Mouse (Mus musculus) spleen, embryonic (tissue): ENCODE measurements around the gene St3gal4.
"Not testable (repeated sequence)": the region's sequence is repeated elsewhere in the genome, so short reads cannot be mapped to it uniquely, and the experiment has no call there.

Experiments used
- CTCF ChIA-PET: fragments of 350-600 bp; sonication (Branson Sonifier 250); formaldehyde crosslinking; loops from one replicate; lab custom pipeline; 2022; lab: Charles Lee

The St3gal4 gene

DNA sequence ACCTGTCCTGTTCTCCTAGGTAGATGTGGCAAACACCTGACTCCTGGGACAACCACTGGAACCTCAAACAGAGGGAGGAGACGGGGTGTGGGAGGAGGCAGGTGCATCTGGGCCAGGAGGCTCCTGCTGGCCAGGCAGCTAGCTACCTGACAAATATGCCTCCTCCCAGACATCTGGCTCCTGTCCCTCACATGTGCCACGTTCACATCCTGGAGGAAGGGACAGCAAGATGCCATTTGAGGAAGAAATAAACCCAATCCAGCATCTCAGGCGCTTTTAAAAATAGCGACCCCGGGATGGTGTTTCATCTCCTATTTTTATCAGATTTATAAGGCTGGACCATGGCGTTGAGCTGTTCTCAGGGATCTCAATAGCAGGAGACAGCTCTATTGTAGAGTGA lies at the start of gene St3gal4:
Gene St3gal4 (minus strand): TSS at position 101 of the 400 bp plus-strand sequence.
- CTCF ChIA-PET = no interaction called here

DNA sequence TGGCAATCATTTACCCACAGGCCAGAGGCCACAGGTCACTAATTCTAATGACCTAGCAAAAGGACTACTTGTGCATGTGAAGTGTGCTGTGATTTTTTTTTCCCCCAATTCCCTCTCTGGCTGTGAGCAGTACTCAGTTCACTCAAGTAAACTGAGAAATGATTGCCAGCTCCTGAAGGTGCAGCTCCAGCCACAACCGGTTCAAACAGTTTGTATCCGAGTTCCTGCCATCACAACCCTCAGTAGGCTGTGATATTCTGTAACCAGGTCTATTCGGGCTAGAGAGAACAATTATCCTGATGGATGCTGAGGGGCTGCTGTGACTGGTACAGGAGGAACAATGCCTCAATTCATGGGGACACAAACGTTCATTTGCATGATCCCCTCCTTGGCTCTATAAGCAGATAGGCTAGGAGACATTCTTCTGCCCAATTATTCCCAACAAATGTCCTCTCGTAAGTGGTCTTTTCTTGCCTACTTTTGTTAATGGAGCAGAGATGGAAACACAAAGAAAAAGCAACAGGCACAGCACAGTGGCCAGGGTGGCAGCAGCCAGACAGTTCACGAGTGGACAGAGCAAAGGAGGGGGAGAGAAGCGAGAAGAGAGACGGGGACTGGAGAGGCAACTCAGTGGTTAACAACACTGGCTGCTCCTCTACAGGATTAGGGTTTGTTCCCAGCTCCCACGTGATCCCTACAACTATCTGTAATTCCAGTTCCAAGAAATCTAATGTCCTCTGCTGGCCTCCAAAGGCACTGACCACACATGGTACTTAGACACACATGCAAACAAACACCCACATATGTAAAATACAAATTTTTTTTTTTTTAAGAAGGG lies 47.9 kb upstream of the St3gal4 start:
- CTCF ChIA-PET = interaction anchor here (0.7 to 0.8 kb wide), 2 partner anchors 11 to 378 kb away, joined by 3 to 10 read pairs; no protein-coding TSS in a partner anchor

DNA sequence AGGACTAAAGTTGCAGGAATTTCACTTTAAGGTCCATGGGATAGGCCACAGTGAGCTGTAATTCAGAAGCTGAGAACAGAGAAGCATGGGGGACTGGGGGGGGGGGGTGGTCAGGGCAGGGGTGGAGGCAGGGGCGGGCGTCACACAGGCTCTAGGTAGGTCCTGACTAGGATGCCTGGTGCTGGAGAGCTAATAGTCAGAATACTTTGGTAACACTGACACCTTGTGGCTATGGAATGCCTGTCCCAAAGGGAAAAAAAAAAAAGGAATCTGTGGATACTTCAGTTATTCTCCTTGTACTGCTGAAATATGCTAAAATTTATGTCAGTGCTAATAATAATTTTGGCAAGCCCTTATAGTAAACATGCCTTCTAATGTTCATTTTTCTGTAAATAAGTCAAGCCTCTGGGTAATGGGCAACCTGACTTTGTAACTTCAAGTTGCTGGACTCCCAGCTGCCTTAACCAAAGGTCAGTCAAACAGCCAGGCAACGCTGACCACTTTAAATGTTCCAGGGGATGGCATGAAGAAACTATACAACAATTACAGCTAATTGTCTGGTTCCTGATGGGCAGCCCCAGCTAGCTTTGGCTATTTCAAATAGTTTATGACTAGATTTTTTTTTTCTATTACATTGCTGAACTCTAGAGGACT lies 47.2 kb upstream of the St3gal4 start:
- CTCF ChIA-PET = interaction anchor here (0.7 to 0.8 kb wide), 2 partner anchors 10 to 377 kb away, joined by 3 to 10 read pairs; no protein-coding TSS in a partner anchor

DNA sequence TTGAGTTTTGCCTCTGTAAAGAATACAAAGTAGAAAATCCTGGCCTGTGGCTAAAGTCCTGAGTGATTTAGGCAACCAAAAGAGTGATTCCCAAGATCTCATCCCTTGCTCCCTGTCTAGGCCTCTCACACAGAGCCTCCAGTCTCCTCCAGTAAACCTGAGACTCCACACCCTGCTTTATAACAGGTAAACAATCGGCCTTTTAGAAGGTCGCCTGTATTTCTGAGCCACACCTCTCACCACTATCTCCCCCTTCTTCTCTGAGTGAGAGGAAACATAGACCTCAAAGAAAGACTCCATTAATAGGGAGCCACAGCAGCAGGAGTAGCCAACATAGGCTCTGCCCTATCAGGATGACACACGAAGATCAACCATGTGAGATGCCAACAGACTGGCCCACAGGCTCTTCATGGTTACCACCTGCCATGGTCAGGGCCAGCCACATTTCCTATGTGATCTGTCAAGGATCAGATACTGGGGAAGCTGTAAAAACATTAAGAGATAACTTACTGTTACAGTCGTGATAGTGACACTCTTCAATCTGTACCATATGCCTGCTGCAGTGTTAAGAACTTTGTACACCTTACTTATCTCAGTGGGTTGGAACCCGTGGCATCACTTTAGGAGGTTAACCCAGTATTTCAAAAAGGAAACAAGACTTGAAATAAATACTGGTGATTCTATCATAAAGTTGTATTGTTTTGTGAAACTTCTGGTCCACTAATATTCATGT lies 45.2 kb upstream of the St3gal4 start:
- CTCF ChIA-PET = interaction anchor here (0.6 kb wide), 2 partner anchors 111 to 180 kb away, joined by 3 to 21 read pairs; no protein-coding TSS in a partner anchor

DNA sequence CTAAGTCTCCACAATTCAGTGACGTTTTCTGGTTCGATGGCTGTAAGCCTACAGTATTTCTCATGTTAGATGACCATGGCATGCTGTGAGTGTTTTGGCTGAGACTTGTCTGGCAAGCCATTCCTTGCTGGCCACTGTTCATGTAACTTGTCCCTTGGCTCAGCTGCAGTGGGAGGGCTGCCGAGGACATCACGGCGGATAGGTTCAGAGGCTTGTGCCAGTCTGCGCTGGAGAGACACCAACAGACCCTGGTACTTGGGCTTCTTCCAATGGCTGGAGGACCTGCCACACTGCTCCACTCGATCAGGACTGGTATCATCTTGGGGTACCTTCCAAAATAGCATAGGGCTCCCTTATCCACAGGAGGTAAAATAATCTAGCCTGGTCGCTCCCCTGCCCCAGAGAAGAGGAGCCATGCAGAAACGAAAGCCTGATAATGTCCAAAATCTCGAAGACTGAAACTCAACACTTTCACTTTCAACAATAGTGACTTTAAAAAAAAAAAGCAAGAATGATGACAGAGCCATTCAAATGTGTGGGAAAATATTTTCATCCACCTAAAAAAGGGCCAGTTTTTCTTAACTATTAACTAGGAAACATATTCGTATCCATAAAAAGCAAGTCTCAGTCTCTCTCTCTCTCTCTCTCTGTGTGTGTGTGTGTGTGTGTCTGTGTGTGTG lies 44.1 kb upstream of the St3gal4 start:
- CTCF ChIA-PET = interaction anchor here (0.6 kb wide), 1 partner anchor 179 kb away, joined by 21 read pairs; no protein-coding TSS in a partner anchor

DNA sequence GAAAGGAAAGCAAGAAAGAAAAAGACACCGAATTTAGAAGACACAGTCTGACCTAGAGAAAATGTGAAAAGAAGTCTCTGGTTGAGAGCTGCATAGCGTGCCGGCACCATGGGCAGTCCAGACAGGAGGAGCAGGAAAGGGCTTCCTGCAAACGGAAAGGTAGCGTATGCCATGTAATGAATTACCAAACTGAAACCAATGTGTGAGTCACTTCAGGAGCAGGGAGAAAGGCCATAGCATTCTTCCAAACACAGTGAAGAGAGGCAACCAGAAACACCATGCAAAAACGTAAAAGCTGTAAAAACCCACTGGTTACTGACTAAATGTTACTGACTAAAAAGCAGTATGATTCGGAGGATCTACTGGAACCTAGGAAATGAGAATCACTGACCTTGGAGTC lies 42.7 kb upstream of the St3gal4 start:
- CTCF ChIA-PET = no interaction called here

DNA sequence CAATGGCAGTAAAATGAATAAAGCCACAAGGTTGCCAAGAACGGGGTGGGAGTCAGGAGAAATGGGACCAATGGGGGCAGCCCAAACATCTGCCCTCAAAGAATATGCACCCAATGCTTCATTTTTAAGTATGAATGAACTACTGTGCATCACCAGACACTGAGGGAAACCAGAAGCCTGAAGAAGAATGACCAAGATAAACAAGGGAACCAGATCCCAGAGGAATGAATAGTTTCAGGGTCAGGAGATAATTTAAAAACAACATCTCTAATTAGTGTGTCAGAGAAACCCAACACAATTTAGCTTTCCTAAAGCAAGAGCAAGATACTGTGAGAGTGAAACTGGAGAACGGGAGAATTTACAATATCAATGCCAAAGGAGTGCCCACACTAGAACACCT lies 41.6 kb upstream of the St3gal4 start:
- CTCF ChIA-PET = no interaction called here

DNA sequence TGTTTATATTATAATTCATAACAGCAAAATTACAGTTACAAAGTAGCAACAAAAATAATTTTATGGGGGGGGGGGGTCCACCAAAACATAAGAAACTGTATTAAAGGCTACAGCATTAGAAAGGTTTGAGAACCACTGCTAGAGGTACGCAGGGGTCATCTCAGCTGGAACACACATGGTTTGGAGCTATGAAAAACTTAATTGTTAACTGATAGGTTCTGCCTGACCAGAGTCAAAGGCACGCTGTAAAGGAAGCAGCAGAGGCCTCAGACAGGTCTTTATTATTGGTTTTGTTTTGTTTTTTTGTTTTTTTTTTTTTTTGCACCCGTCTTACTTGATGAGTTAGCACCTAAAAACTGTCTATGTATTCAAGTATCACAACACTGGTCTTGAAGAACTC lies 39.4 kb upstream of the St3gal4 start:
- CTCF ChIA-PET = interaction anchor here (0.7 kb wide), 1 partner anchor 383 kb away, joined by 9 read pairs; no protein-coding TSS in a partner anchor

DNA sequence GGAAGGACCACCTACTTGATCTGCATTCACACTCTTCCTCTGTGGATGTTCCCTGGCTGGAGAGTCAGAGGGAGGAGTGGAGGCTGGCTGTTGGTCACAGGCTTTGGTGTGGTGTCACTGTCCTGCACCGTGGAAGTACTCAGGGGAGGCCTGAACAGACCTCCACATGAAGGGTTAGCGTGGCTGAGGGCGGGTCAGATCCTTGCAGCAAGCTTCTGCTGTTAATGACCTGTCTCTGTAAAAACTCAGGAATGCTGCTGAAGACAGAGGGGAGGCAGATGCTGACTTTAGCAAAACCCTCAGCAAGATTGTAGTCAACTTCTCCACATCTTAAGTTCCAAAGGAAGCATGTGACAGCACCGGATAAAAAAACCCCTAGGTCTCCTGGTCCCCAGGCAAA lies 37.8 kb upstream of the St3gal4 start:
- CTCF ChIA-PET = no interaction called here

DNA sequence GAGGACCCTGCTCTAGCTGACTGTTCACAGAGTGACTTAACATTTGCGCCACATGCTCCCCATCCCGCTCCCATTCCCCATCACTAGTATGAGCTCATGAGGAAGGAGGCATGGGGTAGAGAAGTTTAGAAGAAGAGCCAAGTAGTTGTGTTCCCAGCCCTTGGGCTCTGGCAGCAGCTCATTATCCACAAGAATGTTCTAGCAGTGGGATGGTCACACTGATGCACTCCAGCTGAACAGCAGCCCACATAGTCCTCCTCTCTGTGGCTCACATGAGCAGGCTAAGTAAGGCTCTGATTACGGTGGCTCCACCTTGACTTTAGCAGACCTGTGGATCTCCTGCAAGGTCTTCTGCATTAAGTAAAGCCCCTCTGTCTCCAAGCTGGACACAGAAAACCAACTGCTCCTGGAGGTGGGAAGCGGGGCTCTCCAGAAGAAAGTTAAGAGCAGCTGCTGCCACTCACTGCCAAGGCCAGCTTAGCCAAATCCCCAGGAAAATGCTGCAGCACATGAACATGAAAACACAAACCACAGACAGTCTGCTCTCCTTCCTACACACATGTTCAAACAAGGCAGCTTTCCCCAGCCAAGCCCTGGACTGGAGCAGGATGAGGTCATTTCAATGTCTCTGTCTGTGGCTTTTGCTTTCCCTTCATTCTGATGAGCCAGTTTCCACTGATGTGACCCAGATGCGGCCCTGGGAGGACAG lies 37.1 kb upstream of the St3gal4 start:
- CTCF ChIA-PET = interaction anchor here (0.6 kb wide), 1 partner anchor 10 kb away, joined by 10 read pairs; no protein-coding TSS in a partner anchor

DNA sequence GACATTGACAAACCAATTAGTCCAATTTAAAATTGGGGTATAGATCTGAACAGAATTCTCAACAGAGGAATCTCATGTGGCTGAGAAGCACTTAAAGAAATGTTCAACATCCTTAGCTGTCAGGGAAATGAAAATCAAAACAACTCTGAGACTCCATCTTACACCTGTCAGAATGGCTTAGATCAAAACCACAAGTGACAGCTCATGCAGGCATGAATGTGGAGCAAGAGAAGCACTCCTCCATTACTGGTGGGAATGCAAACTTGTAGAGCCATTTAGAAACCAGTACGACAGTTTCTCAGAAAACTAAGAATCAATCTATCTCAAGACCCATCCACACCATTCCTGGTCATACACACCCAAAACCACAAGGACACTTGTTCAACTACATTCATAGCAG lies 33.9 kb upstream of the St3gal4 start:
- CTCF ChIA-PET = no interaction called here

DNA sequence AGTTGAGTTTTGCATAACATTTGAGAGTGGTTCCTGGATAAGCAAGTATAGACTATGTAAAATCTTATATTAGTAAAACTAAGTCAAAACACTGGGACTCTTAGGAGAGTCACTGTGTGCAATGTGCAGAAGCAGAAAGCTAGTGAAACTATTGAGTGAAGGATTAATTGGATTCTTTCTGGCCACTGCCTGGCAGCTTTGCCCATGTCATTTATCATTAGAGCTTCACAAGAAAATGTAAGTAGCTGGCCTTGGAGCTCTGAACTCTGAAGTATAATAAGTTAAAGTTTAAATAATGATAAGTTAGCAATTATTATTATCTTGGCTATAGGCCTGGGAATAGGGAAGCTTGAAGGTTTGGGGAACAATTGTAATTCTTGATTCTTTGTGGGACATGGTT lies 29.8 kb upstream of the St3gal4 start:
- CTCF ChIA-PET = interaction anchor here (0.7 kb wide), 1 partner anchor 1767 kb away, joined by 7 read pairs; no protein-coding TSS in a partner anchor

DNA sequence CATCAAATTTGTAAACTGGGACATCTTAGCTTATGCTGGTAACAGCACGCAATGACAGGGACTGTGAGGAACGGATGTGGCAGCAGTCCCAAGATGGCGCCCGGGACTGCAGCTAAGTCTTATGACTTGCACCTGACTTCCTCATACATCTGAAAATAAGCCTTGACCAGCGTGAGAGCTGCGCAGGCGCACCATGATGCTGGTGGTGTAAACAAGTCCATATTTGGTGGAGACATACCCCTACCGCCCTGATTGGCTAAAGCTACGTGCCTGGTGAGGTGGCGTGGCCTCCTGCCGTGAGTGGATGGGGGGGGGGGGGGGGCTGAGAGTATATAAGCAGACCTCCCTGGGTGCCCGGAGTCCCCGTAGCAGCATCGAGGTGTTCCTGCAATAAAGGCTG lies 28.2 kb upstream of the St3gal4 start:
- CTCF ChIA-PET = not testable (repeated sequence)

DNA sequence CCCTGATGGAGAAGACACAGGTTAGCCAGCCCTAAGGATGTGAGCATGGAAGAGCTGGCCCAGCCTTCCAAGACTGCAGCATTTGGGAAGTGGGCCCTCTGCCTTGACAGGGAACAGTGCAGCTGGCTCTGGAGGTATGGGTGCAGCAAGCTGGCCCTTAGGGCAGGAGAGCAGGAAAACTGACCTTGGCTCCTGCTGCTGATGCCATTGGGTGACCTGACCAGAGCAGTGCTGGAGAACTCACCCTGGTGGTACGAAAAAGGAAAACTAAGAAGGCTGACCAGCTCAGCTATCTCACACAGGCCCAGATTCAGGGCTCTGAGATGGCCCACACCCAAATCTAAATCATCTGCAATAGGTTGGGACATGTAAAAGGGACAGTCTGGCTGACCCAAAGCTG lies 26.8 kb upstream of the St3gal4 start:
- CTCF ChIA-PET = no interaction called here

DNA sequence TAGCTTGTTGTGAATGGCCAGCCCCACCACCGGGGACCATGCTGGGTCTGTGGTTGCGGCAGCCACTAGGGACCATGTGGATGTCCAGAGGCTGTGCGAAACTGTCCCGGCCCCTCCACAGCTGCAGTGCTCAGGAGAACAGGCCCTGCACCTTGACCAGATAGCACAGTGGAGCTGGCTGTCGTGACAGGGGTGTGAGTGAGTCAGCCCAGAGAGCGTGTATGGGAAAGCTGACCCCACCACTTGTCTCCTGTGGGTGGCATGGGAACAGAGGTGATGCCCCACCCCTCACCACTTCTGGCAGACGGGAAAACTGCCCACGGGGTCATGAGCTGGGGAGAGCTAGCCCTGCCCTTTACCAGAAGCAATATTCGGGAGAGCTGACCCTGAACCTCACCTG lies 26.1 kb upstream of the St3gal4 start:
- CTCF ChIA-PET = interaction anchor here (0.6 kb wide), 1 partner anchor 161 kb away, joined by 5 read pairs; no protein-coding TSS in a partner anchor

DNA sequence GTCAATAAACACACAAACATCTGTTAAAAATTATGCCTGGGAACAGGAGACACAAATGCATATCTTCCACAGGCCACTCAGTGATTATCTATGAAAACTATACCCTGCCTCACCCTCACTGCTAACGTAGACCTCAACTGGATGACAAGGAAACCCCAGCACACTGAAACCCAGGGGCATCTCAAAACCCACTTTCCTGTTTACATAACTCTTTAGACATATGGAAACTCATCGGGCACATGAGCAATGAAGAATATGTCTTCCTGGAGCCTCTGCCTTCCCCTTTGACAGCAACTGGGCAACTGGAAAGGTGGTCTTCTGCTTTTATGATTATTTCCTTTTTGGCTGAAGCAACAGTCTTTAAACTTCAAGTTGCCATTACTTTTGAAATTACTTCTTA lies 23.2 kb upstream of the St3gal4 start:
- CTCF ChIA-PET = no interaction called here

DNA sequence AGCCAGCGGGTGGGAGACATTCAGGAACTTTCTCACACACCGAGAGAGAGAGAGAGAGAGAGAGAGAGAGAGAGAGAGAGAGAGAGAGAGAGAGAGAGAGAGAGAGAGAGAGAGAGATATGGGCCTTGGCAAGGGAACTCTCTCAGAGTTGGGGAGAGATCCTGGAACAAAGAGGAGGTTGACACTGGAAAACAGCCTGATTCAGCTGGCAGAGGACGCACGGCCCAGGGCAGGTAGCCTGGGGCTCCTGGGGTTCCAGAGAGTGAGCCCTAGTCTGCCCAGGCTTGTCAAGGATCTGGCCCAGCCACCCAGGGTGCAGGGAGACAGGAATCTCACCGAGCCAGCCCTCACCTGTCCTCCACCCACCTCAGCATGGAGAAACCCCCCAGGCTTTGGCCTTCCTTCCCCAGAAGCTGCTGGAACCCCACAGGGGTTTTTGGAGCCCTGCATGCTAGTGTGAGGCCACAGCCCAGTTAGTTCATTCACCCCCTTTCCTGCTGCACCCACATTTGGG lies 20.2 kb upstream of the St3gal4 start:
- CTCF ChIA-PET = no interaction called here

DNA sequence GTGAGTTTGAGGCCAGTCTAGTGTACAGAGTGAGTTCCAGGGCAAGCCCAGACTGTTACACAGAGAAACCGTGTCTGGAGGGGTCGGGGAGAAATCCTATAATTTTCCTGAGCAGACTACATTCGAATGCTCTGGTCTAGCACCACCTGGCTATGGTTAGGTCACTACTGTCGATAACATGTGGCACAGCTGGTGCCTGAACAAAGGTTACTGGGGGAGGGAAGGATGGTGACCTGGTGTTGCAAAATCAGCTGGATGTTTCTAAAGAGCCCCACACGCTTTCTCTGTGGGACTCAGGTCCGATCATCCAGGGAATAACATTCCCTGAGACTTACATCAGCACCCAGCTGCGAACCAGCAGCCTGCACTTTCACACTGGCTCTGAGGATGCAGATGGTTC lies 19.0 kb upstream of the St3gal4 start:
- CTCF ChIA-PET = no interaction called here

DNA sequence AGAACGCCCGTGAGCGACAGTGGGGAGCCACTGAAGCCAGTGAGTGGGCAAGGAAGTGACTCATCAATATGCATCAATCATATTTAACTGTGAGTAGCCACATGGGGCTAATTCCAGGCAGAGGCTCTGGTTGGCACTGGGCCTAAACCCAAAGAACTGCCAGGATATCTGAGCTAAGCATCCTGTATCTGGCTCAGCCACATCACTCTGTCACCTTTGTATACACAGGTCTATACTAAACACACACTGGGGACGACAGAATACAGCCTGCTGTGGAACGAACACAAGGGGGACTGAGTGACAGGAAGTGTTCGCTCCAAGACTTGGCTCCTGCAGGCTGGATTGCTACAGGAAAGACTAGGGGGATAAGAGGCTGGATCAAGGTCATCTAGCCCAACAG lies 16.5 kb upstream of the St3gal4 start:
- CTCF ChIA-PET = no interaction called here

DNA sequence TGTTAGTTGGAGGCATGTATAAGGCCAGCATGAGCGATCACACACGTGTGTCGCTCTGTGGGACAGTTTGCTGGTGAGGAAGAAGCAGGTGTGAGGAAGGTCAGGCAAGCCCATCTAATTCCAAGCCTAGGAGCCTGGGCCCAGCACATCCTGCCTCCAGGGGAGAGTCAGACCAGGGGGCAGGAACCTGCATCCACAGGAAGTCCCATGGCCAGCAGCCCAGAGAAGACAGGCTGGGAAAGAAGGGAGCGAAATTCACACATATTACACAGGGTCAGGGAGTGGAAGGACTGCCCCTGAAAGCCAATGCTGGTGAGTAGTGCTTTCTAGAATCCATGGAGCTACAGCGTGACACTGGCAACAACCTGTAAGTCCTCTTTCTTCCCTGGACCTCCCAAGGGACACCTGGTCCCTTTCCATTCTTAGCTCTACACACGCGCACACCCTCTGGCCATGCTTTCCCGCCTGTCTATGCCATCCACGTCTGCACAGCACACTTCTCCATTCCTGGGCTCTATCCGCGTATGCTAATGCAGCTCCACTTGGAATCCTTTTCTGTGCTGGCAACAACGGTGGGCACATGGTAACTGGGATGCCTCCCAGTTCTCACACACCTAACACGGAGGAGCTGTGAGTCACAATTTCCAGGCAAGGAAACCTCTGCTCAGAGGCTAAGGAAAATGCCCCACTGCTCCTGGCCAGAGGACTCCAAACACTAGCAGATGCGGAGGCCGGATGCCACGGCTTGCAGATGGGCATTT lies 12.7 kb upstream of the St3gal4 start:
- CTCF ChIA-PET = no interaction called here
